Mouse (Mus musculus): ENCODE data around the gene Gm7324. TPM values are rescaled to one million over a fixed set of nuclear protein-coding genes. Genes with fewer than 3 reads are reported as not detected.

Gene Gm7324
- polyA plus RNA-seq (2017; shearing (Covaris generic)), result 1.3 TPM

DNA sequence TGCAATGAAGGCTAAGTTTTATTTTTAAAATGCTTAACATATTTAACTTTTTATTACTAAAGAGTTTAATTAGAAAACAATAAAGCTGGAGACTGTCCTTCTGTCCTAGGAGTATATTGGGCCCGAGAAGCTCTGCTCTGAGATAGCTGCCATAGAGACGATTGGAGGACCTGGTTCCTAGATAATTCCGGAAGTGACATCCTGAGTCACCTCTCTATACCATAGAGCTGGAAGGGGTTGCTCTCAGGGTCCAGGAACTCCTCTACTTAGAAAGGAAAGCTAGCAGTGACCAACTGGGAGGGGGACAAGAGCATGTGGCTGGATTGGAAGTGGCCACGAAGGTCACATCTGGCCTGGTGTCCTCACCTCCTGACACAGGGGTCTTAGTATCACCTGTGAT, at the start of gene Gm7324:
Gene Gm7324 (plus strand): TSS at position 208 of the 400 bp plus-strand sequence.

DNA sequence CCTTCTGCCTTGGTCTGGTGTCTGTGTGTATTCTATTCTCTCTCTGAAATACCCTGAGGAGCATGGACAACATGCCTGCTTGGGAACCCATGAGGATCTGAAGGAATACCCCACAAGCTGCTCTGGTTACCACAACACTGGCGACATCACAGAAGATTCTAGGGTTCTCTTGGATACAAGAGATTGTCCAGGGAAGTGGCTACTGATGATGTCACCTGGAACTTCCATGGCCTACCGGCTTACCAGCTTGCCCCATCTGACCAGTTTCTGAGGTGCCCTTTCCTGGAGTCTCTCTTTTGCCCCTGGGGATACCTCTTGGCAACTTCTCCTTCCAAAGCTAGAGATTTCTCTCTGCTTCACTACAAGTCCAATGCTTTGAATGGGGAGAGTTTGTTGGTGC, 20.5 kb upstream of the Gm7324 start, which contains the start of gene Gm8165:
Gene Gm8165 (minus strand): TSS at position 101 of the 400 bp plus-strand sequence.

DNA sequence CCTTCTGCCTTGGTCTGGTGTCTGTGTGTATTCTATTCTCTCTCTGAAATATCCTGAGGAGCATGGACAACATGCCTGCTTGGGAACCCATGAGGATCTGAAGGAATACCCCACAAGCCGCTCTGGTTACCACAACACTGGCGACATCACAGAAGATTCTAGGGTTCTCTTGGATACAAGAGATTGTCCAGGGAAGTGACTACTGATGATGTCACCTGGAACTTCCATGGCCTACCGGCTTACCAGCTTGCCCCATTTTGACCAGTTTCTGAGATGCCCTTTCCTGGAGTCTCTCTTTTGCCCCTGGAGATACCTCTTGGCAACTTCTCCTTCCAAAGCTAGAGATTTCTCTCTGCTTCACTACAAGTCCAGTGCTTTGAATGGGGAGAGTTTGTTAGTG, 29.8 kb downstream of the Gm7324 start, which contains the start of gene Gm16506:
Gene Gm16506 (minus strand): TSS at position 101 of the 400 bp plus-strand sequence.

DNA sequence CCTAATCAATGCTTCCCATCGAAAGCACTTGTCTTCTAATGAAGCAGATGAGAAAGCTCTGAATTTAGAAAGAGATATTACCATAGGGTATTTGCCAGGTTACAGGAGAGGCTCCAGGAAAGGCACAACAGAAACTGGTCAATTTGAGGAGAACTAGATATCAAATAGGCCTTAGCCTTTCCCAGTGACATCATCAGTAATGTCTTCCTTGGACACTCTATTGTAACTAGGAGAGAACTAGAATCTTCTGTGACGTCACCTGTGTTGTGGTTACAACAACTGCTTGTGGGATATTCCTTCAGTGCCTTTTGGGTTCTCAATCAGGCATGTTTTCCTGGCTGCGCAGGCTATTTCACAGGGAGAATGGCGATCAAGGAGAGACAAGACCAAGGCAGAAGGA, 49.9 kb downstream of the Gm7324 start, which contains the start of gene Gm6526:
Gene Gm6526 (plus strand): TSS at position 301 of the 400 bp plus-strand sequence.

Other genes with a start within 250 kb of the Gm7324 start
- not detected for gene Gm5799, start 154.3 kb upstream of the Gm7324 start, polyA plus RNA-seq (2017; shearing (Covaris generic))
- gene Gm17654, start 118.7 kb upstream of the Gm7324 start, polyA plus RNA-seq (2017; shearing (Covaris generic)), result not detected
- not detected for gene Gm10375, start 89.8 kb upstream of the Gm7324 start, polyA plus RNA-seq (2017; shearing (Covaris generic))
- not detected for gene Gm8165, start 20.6 kb upstream of the Gm7324 start, polyA plus RNA-seq (2017; shearing (Covaris generic))
- gene Gm16506, start 29.7 kb downstream of the Gm7324 start, polyA plus RNA-seq (2017; shearing (Covaris generic)), result not detected
- 0.22 TPM for gene Gm6526, start 50.0 kb downstream of the Gm7324 start, polyA plus RNA-seq (2017; shearing (Covaris generic))
- gene Gm8180, start 86.9 kb downstream of the Gm7324 start, polyA plus RNA-seq (2017; shearing (Covaris generic)), result not detected
- gene Ear1, start 177.7 kb downstream of the Gm7324 start, polyA plus RNA-seq (2017; shearing (Covaris generic)), result not detected
- not detected for gene Ear10, start 225.7 kb downstream of the Gm7324 start, polyA plus RNA-seq (2017; shearing (Covaris generic))
- not detected for gene Gm8113, start 227.6 kb downstream of the Gm7324 start, polyA plus RNA-seq (2017; shearing (Covaris generic))

Measured in effector memory CD4-positive, alpha-beta T cell, adult 7 months (primary cell).